Mouse (Mus musculus) urinary bladder, postnatal 4 days (tissue): ENCODE data around the gene Mterf1b.
"Not testable (repeated sequence)": the region's sequence is repeated elsewhere in the genome, so short reads cannot be mapped to it uniquely, and the experiment has no call there.

Experiments used
- DNase-seq, 2 experiments: peaks; one replicate each; pipeline ENCODE4 v3.0.0; 2021 to 2022; ENCODE audit warnings: low spot score in 2 of 2

Gene Mterf1b

GRCm38 (mm10) chr5:4191671-4192480, at the start of gene Mterf1b:
Gene Mterf1b, plus strand, starts transcription at chr5:4192367.
- DNase-seq = not testable (repeated sequence)

DNA sequence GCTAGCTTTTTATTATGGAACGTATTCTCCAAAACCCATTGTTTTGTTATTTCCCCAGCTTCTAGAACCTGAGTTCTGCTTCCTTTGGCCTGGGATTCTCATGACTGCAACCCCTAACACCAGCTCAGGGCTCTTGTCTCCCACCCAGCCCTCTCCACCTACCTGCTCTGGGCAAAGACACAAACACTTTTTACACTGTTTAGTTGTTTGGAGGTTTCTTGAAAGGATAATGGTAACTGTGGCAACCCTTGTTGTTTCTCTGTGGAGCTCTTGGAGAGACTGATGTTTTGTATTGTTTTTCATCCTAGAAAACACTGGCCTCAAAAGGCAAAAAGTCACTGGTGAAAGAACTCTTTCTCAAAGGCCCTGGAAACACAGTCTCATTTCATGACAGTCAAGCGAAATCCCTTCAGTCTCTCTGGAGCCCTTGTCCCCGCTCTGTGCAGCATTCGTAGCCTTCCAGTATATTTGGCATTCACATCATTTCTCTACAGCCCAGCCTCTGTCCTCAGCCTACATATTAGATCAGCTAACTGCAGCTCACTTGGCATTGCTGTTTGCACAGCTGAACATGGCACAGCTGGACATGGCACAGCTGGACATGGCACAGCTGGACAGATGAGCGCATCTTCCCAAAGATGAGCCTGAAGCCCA, 32.6 kb upstream of the Mterf1b start:
- DNase-seq = not testable (repeated sequence)

DNA sequence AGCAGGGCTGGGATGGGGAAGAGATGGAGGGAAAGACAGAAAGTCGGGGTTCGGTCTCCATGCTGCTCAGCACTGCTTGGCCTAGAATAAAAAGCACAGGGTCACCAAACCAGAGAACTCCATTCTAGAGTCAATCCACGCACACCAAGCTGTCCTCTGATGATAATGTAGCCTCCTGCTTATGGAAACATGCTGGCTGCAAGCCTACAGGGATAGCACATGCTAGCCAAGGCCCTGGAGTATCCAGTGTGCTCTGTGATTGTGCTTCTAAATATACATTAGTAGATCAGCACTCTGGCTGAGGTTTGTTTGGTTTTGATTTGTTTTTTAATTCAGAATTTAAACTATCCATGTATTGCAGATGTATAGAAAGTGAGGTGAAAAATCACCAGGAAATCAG, 30.6 kb upstream of the Mterf1b start:
- DNase-seq = no peak

DNA sequence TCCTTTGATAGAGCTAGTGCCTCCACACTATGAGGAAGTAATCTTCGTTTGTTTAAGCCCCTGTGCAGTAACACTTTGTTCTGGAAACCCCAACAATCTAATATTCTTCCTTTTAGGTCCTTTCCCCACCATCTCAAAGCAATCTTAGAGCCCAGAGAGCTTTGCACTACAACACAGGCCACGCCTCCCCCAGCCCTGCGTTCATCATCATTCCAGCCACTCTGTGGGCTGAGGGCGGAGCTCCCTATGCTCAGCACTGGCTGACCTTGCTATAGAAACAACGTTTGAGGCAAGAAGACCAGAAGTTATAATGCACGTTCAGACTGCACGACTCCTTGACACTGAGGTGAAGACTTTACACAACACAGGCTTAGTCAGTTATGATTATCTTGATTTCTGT, 29.7 kb upstream of the Mterf1b start:
- no peak for DNase-seq

DNA sequence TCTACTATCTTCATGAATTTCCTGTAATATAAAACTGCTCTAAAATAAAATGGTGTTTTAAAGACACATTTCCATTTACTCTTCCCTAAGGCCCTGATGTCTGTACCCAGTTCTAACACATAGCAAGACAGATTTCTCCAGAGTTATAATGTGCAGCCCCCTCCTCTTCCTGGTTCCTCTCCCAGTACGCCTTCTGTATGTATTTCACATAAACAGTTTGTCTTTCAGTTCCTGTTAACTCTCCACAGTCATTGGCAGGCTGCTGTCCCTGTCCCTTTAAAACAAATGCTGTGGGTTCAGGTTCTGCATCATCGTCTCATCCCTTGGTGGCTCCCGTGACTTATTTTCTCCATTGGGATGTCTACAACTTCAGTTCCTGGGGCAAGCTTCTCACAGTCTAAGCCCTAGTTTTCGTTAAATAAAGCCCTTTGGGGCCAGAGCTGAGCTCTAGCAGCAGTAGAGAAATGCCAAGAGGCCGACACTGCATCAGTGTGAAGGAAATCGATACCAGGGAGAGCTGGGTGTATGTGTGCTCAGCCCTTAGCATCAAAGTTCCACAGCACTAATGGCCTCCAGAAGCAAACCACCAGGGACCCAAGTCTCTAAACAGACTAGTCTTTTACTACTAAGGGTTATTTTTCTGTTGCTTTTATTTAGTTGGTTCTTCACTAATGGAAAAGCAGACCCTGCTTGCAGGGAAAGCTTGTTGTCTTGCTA, 24.2 kb upstream of the Mterf1b start:
- not testable (repeated sequence) for DNase-seq

DNA sequence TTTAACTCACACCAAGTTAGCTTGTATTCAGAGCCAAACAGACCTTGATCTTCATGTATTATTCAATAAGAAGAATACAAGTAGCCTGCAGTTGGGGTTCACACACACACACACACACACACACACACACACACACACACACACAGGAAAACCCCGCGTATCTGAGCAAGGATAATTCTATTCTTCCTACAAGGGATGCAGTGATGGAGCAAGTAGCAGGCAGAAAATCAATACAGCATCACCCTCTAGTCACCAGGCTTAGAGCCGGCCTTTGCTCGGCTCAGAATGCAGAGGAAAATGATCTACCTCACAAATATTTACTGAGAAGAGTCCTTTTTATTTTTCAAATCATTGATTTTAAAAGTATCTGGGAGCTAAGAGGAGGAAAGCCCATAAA, 23.6 kb upstream of the Mterf1b start:
- DNase-seq = not testable (repeated sequence)

DNA sequence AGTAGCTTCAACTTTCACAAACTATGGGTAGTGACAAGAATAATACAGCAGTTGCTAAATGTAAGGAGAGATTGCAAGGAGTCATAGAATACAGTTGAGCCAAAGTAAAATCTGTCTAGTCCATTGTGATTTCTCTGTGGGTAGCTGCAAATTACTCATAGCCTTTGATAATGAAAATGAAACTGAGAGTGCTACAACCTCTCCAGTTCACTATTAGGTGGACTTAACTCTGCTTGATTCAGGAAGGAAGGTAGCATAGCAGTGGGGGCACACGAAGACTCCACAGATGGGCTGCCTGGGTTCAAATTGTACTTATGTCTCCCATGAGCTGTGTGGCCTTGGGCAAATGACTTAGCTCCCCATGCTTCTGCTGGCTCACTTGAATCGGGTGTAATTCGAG, 15.7 kb upstream of the Mterf1b start:
- not testable (repeated sequence) for DNase-seq

GRCm38 (mm10) chr5:4179364-4179763, 12.8 kb upstream of the Mterf1b start:
- DNase-seq = no peak

DNA sequence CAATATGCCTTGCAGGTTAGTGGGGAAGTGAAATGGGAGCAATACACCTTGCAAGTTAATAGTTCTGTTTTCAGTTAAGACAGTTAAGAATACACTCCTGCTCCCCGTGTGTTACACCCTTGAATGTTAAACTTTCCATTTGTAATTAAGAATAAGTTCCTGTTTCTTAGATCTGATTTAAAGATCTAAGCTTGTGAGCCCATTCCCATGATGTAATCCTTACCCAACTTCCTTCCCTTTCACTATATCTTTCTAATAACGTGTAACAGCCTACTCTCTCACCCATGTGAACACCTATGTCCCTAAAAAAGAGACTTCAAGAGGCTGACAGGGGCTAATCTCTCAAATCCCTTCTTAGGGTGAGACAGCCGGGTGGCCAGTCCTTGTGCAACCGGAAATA, 5.4 kb upstream of the Mterf1b start:
- no peak for DNase-seq

DNA sequence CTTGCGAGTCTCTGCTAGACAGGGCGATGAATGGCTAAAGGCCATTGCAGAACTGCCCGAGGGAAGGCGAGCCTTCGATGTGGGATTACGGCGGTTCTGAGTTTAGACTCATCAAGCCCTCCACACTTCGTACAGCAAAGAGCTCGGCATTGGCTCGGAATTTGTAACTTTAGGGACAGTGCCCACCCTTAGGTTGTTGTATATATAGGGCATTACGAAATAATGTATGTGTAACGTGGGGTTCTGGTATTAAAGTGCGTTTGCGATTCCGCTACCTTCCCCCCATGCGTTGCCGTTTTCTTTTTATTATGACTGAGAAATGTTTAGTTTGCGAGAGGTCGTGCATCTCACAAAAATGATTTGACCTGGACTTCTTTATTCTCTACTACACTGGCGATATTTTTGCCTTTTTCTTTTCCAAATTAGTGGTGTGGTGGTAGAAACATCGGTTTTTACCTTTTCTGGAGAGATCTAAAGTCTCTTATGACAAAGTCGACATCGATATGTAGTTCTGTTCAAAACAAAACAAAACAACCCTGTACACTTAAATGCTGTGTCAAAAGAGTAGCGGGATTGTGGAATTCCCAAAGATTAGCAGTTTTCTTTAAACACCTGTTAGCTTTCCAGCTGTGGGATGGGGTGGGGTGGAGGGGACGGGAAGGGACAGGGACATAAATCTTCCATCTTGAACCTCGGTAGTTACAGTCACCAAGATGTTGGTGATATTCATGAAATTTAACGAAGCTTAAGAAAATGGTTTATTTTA, 497 bp downstream of the Mterf1b start:
- not testable (repeated sequence) for DNase-seq

- no peak for DNase-seq
These were observed 1.1 kb downstream of the Mterf1b start for GRCm38 (mm10) chr5:4193247-4193628.

- DNase-seq = no peak
These were observed 2.0 kb downstream of the Mterf1b start for GRCm38 (mm10) chr5:4194166-4194565.

GRCm38 (mm10) chr5:4195086-4195485, 2.9 kb downstream of the Mterf1b start:
- no peak for DNase-seq

DNA sequence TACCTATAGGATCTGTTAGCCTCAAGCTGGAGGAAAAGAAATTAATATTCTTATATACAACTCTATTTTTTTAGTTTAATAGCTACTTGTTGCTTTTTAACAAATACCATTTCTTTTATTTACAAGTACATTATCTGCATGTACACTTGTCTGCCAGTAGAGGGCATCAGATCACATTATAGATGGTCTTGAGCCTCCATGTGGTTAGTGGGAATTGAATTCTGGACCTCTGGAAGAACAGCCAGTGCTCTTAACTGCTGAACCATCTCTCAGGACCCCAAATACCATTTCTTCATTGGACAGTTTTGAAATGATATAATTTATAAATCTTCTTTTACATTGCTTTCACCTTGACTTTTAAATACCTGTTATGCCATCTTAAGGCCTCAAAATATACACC, 9.2 kb downstream of the Mterf1b start:
- DNase-seq = no peak

- not testable (repeated sequence) for DNase-seq
These were observed 10.2 kb downstream of the Mterf1b start for GRCm38 (mm10) chr5:4202276-4202810.

- DNase-seq = not testable (repeated sequence)
These were observed 17.9 kb downstream of the Mterf1b start for GRCm38 (mm10) chr5:4210082-4210481.

- DNase-seq = no peak
These were observed 29.1 kb downstream of the Mterf1b start for GRCm38 (mm10) chr5:4221309-4221708.

DNA sequence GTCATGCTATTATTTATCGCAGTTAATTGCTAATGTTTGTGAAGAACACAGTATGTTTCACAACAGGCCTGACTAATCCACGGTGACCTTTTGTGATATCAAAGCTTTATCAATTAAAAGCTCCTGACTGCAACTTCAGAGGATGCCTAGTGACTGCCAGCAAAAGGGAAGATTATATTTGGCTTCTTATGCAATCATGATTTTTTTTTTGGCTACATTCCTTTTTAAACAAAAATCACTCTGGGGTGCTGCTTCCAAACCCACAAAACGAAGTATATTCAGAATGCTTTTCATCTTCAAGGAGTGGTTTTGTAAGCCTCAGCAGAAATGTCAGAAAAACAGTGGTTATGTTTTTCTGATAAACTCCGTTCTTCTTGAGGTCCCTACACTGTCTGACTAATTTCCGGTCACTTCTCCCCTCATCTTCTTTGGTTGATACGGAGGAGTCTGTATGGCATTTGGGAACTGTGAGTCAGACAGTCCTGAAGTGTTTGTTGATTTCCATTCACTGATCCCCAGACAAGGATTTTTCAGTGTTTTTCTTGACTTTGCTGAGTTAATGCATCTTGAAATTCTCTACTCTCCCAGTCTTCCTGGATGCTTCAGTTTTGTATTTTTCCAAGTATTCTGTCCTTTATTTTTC, 29.9 kb downstream of the Mterf1b start:
- no peak for DNase-seq

GRCm38 (mm10) chr5:4232163-4232562, 40.0 kb downstream of the Mterf1b start:
- no peak for DNase-seq

DNA sequence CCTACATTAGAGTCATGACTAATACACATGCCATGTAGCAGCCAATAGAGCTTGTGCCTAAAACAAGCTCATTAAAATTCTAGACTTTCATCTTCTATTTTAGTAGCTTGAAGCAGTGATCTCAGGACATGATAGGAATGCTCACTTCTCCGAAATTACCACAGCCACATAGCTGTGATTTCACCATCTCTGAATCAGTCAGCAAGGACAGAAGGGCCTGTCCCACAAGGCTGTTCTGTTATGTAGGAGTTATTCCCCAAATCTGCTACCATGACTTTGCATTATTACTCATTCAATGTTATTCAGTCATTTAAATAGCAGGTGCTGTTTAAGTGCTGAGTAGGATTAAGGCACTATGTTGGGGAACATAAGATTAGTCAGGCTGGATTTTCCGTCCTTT, 42.3 kb downstream of the Mterf1b start:
- no peak for DNase-seq

DNA sequence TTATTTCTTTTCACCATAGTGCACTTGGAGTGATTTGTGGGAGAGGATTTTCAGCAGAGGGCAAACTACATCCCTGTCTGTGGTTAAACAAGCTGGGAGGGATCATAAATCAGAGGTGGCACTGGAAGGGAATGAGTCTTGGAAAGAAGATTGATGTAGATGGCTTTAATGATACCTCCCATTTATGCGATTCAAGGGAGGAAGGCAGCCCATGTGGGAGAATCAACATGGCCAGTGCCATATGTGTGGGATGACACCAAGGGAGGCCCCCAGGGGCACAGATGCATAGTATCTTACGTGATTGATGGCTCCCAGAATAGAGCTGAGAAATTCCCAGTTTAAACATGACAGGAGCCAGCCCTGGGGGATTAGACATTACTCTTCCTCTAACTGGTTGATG, 48.0 kb downstream of the Mterf1b start:
- no peak for DNase-seq
